Mouse (Mus musculus): ENCODE data around the gene Sgo2a.
"Not testable (repeated sequence)": the region's sequence is repeated elsewhere in the genome, so short reads cannot be mapped to it uniquely, and the experiment has no call there.

Sgo2a gene

GRCm38 (mm10) chr1:57995432-57996132 is at the start of gene Sgo2a:
TSS of gene Sgo2a (plus strand) at chr1:57995971.
- peak; percentile 84 for DNase-seq

GRCm38 (mm10) chr1:57947552-57948347 is 48.0 kb upstream of the Sgo2a start:
- DNase-seq: no peak

GRCm38 (mm10) chr1:57949195-57949594 is 46.6 kb upstream of the Sgo2a start:
- no peak for DNase-seq

GRCm38 (mm10) chr1:57949716-57950115 is 46.1 kb upstream of the Sgo2a start:
- DNase-seq: no peak

GRCm38 (mm10) chr1:57952509-57952908 is 43.3 kb upstream of the Sgo2a start:
- DNase-seq: no peak

- DNase-seq: no peak
Observed at GRCm38 (mm10) chr1:57953586-57954375, 42.0 kb upstream of the Sgo2a start.

- no peak for DNase-seq
Observed at GRCm38 (mm10) chr1:57954376-57954765, 41.4 kb upstream of the Sgo2a start.

- no peak for DNase-seq
Observed at GRCm38 (mm10) chr1:57955774-57956173, 40.0 kb upstream of the Sgo2a start.

GRCm38 (mm10) chr1:57969327-57970271 is 26.2 kb upstream of the Sgo2a start:
- DNase-seq: peak; percentile 93

GRCm38 (mm10) chr1:57971588-57971987 is 24.2 kb upstream of the Sgo2a start:
- no peak for DNase-seq

- no peak for DNase-seq
Observed at GRCm38 (mm10) chr1:57976860-57977259, 18.9 kb upstream of the Sgo2a start.

- no peak for DNase-seq
Observed at GRCm38 (mm10) chr1:57989052-57989600, 6.6 kb upstream of the Sgo2a start.

GRCm38 (mm10) chr1:57991277-57991676 is 4.5 kb upstream of the Sgo2a start:
- no peak for DNase-seq

- DNase-seq: no peak
Observed at GRCm38 (mm10) chr1:57996133-57996615, 403 bp downstream of the Sgo2a start.

- DNase-seq: no peak
Observed at GRCm38 (mm10) chr1:57998146-57998545, 2.4 kb downstream of the Sgo2a start.

GRCm38 (mm10) chr1:58006388-58006787 is 10.6 kb downstream of the Sgo2a start:
- not testable (repeated sequence) for DNase-seq

- no peak for DNase-seq
Observed at GRCm38 (mm10) chr1:58018856-58019255, 23.1 kb downstream of the Sgo2a start, which contains the start of gene Kctd18. TSS of gene Kctd18 (minus strand) at chr1:58018956.

- DNase-seq: no peak
Observed at GRCm38 (mm10) chr1:58027707-58028106, 31.9 kb downstream of the Sgo2a start.

GRCm38 (mm10) chr1:58029636-58030117 is 33.9 kb downstream of the Sgo2a start, which contains the start of gene Aox1:
TSS of gene Aox1 (plus strand) at chr1:58029931.
- peak; percentile 19 for DNase-seq

- peak; percentile 24 for DNase-seq
Observed at GRCm38 (mm10) chr1:58030156-58030871, 34.5 kb downstream of the Sgo2a start.

All from kidney, adult 11 months (tissue).